Mouse (Mus musculus) gastrocnemius, postnatal 25 days (tissue): ENCODE measurements around the gene Ncf1. TPM values are rescaled to one million over a fixed set of nuclear protein-coding genes. Genes with fewer than 3 reads are reported as not detected.

Experiments used
- DNase-seq: peaks from one replicate; pipeline ENCODE4 v3.0.0; 2022
- long read RNA-seq, 2 experiments: library from polyadenylated mRNA; stranded (forward); transcript quantifications; one replicate each; pipeline ENCODE4 v2.0.0; 2021
- total RNA-seq, 2 experiments: library from RNA; stranded (reverse); gene quantifications; 1 replicate in 1 of 2; 2 replicates in 1 of 2; pipeline ENCODE4 v1.2.3; 2021

The Ncf1 gene
- total RNA-seq, result 1 to 10 TPM; 1.8 to 2.2 TPM
- long read RNA-seq, experiment 1, result 0 reads
- long read RNA-seq, experiment 2, partial matches to known transcripts, result 1 of 3 reads
- long read RNA-seq, experiment 2, other reads (novel, unspliced or antisense), result 0 of 3 reads

- DNase-seq, result no peak
Observed at GRCm38 (mm10) chr5:134229391-134229790, at the start of gene Ncf1. Ncf1 (minus strand) TSS chr5:134229625.

- DNase-seq, result no peak
Observed at GRCm38 (mm10) chr5:134277109-134277508, 47.7 kb upstream of the Ncf1 start.

- DNase-seq, result no peak
Observed at GRCm38 (mm10) chr5:134275556-134275955, 46.1 kb upstream of the Ncf1 start.

GRCm38 (mm10) chr5:134275021-134275420, 45.6 kb upstream of the Ncf1 start:
- no peak for DNase-seq

- DNase-seq, result no peak
Observed at GRCm38 (mm10) chr5:134273761-134274160, 44.3 kb upstream of the Ncf1 start.

- no peak for DNase-seq
Observed at GRCm38 (mm10) chr5:134272761-134273160, 43.3 kb upstream of the Ncf1 start.

GRCm38 (mm10) chr5:134271421-134271820, 42.0 kb upstream of the Ncf1 start:
- DNase-seq, result no peak

- DNase-seq, result no peak
Observed at GRCm38 (mm10) chr5:134270566-134270965, 41.1 kb upstream of the Ncf1 start.

- DNase-seq, result no peak
Observed at GRCm38 (mm10) chr5:134269751-134270150, 40.3 kb upstream of the Ncf1 start.

GRCm38 (mm10) chr5:134268751-134269150, 39.3 kb upstream of the Ncf1 start:
- no peak for DNase-seq

GRCm38 (mm10) chr5:134266404-134266803, 37.0 kb upstream of the Ncf1 start:
- DNase-seq, result no peak

GRCm38 (mm10) chr5:134265890-134266289, 36.5 kb upstream of the Ncf1 start:
- no peak for DNase-seq

GRCm38 (mm10) chr5:134260001-134260636, 30.7 kb upstream of the Ncf1 start:
- no peak for DNase-seq

GRCm38 (mm10) chr5:134258934-134259333, 29.5 kb upstream of the Ncf1 start:
- DNase-seq, result no peak

GRCm38 (mm10) chr5:134258395-134258794, 29.0 kb upstream of the Ncf1 start:
- no peak for DNase-seq

GRCm38 (mm10) chr5:134257349-134258031, 28.1 kb upstream of the Ncf1 start:
- no peak for DNase-seq

- DNase-seq, result no peak
Observed at GRCm38 (mm10) chr5:134255294-134255693, 25.9 kb upstream of the Ncf1 start.

- no peak for DNase-seq
Observed at GRCm38 (mm10) chr5:134253806-134254205, 24.4 kb upstream of the Ncf1 start.

- no peak for DNase-seq
Observed at GRCm38 (mm10) chr5:134251083-134251482, 21.7 kb upstream of the Ncf1 start.

- no peak for DNase-seq
Observed at GRCm38 (mm10) chr5:134250601-134251000, 21.2 kb upstream of the Ncf1 start.

- DNase-seq, result no peak
Observed at GRCm38 (mm10) chr5:134249245-134249649, 19.8 kb upstream of the Ncf1 start.

- no peak for DNase-seq
Observed at GRCm38 (mm10) chr5:134248608-134249244, 19.3 kb upstream of the Ncf1 start.

- DNase-seq, result no peak
Observed at GRCm38 (mm10) chr5:134246146-134246545, 16.7 kb upstream of the Ncf1 start.
